Mouse (Mus musculus) left cerebral cortex, adult 2 months (tissue): ENCODE data around the gene Ube2i. TPM values are rescaled to one million over a fixed set of nuclear protein-coding genes. Genes with fewer than 3 reads are reported as not detected.

ENCODE experiments used
- DNase-seq, 2 experiments: peaks; one replicate each; pipeline ENCODE4 v3.0.0; 2021 to 2022; ENCODE audit warnings: low spot score in 2 of 2, mixed read lengths in 1 of 2; ENCODE audit errors: extremely low spot score in 1 of 2
- H3K27ac ChIP-seq: fragments of 200-600 bp; 2 replicates; pipeline ENCODE4 v1.8.1; 2022
- H3K4me3 ChIP-seq: fragments of 200-600 bp; 2 replicates; pipeline ENCODE4 v1.8.1; 2022
- CTCF ChIP-seq: fragments of 200-600 bp; IDR thresholded peaks from 2 replicates; pipeline ENCODE4 v1.8.1; 2022; ENCODE audit warnings: antibody characterized with exemption, mild to moderate bottlenecking, moderate library complexity
- intact Hi-C: fragments of 180-260 bp; cut with DNase I; formaldehyde crosslinking; loops from one replicate; pipeline ENCODE4 v1.15.1; 2025
- long read RNA-seq, 2 experiments: library from polyadenylated mRNA; stranded (forward); transcript quantifications; one replicate each; pipeline ENCODE4 v2.0.0; 2021; ENCODE audit warnings: borderline mapping rate in 2 of 2
- total RNA-seq, 2 experiments: library from RNA; stranded (reverse); gene quantifications; 2 replicates each; pipeline ENCODE4 v1.2.3; 2021

Gene Ube2i
- 100 to 1,000 TPM; 215 to 223 TPM for total RNA-seq
- long read RNA-seq, experiment 1, transcript Ube2i-213 (7 exons, 824 nt), result major isoform, 201 of 279 reads
- long read RNA-seq, experiment 1, transcript Ube2i-208 (8 exons, 1,286 nt), result minor isoform, 13 of 279 reads
- long read RNA-seq, experiment 1, partial matches to known transcripts, result 17 of 279 reads
- long read RNA-seq, experiment 1, other reads (novel, unspliced or antisense), result 39 of 279 reads
- long read RNA-seq, experiment 2, transcript Ube2i-211 (7 exons, 890 nt), result minor isoform, 6 of 238 reads
- long read RNA-seq, experiment 2, transcript Ube2i-208 (8 exons, 1,286 nt), result minor isoform, 7 of 238 reads
- long read RNA-seq, experiment 2, transcript Ube2i-213 (7 exons, 824 nt), result major isoform, 188 of 238 reads
- long read RNA-seq, experiment 2, partial matches to known transcripts, result 13 of 238 reads
- long read RNA-seq, experiment 2, other reads (novel, unspliced or antisense), result 21 of 238 reads

DNA sequence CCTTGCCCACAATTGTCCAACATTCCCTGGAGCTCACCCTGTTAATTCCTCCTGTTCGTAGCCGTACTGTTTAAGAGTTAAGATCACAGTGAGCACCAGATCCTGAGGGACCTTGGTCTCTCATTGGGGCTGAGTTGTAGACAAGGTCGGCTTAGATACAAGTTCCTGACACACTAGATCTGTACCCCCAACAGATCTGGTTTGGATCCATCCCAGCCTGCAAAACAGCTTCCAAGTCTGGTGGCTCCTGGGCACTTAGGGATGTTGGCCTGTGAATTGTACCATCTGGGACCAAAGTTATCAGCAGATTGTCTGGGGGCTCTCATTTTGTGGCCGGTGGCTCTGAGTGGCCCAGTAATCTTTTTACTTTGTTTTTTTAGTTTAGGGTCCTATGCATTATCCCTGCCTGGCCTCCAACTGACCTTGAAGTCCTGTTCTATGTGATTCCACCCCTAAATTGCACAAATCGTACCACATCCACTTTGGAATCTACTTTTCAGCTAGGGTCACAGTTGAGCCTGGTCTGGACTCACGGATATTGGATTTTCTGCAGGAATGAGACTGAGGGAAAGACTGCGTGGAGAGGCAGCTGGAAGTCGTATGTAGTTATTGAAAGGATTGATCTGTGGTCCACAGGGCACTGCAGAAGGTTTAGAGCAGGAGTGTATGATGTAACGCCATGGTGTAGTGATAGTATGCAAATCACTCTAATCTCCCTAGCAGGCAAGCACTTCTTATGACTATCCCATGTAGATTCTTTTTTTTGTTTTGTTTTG is at the start of gene Ube2i:
Gene Ube2i, minus strand, starts transcription at position 52 of the 776 bp plus-strand sequence.
- intact Hi-C loops, result loop anchor here (5.0 kb wide), 2 partner anchors 92 to 157 kb away; partner anchors contain the start of genes BC003965 and Telo2
- TF ChIP-seq CTCF, result no peak
- Histone ChIP-seq H3K27ac (peak within 1 kb of the TSS; percentile 100), H3K4me3 (peak within 1 kb of the TSS; percentile 99)
- no peak for DNase-seq

DNA sequence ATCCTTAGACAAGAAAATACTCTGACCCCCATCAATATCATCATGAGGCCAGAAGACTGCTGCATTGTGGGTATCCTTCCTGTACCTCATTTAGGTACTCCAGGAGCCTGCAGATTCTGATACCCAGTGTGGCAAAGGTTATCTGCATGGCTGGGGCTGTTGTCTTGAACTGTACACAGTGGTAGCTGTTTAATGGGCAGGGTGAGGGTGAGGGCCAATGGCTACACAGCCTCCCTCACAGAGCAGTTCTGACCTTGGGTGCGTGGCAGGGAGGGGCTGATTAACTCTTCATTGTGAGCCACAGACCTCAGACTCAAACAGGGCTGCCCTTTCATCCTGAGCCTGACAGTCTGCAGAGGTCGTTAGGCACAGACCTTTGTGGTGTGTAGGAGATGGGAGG is 48.5 kb upstream of the Ube2i start:
- no peak for TF ChIP-seq CTCF
- intact Hi-C loops, result no loop called here
- no peak overlapping the region for H3K27ac ChIP-seq
- no peak for DNase-seq
- H3K4me3 ChIP-seq, result no peak overlapping the region

- no peak for DNase-seq
- no peak overlapping the region for H3K4me3 ChIP-seq
- H3K27ac ChIP-seq, result no peak overlapping the region
- intact Hi-C loops, result no loop called here
- TF ChIP-seq CTCF, result no peak
These were observed 46.4 kb upstream of the Ube2i start for GRCm38 (mm10) chr17:25320819-25321218.

DNA sequence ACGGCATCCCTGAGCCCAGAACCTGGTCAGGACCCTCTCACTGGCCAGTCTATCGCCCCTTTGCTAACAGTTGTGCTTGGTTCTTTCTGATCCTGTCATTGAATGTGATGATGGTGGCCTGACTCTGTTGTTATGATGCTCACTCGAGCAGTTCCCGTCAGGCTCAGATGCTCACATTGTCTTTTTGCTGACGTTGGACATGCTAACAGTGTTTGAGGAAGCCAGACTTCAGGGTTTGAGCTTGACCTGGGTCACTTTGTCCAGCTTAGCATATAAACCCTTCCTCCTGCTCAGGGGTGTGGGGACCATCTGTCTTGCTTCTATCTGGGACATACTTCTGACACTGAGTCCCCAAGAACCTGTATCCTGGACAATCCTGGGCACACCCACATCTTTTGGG is 43.9 kb upstream of the Ube2i start, which contains the start of gene Prss29:
Gene Prss29, plus strand, starts transcription at position 301 of the 400 bp plus-strand sequence.
- DNase-seq, result no peak
- intact Hi-C loops, result loop anchor here (10.0 kb wide), 1 partner anchor 366 kb away; no protein-coding TSS in a partner anchor
- H3K4me3 ChIP-seq, result no peak within 1 kb of the TSS
- TF ChIP-seq CTCF, result no peak
- no peak within 1 kb of the TSS for H3K27ac ChIP-seq

GRCm38 (mm10) chr17:25308346-25308745 is 33.9 kb upstream of the Ube2i start, which contains the start of gene Prss28:
Gene Prss28, plus strand, starts transcription at chr17:25308646.
- intact Hi-C loops, result no loop called here
- no peak within 1 kb of the TSS for H3K4me3 ChIP-seq
- TF ChIP-seq CTCF, result no peak
- no peak within 1 kb of the TSS for H3K27ac ChIP-seq
- DNase-seq, result no peak

- DNase-seq, result no peak
- no peak within 1 kb of the TSS for H3K27ac ChIP-seq
- no peak for TF ChIP-seq CTCF
- no peak within 1 kb of the TSS for H3K4me3 ChIP-seq
- intact Hi-C loops, result no loop called here
These were observed 23.7 kb upstream of the Ube2i start, which contains the start of gene Prss34 for GRCm38 (mm10) chr17:25298094-25298493. Gene Prss34, plus strand, starts transcription at chr17:25298394.

GRCm38 (mm10) chr17:25294111-25294510 is 19.7 kb upstream of the Ube2i start:
- Histone ChIP-seq H3K27ac (no peak overlapping the region), H3K4me3 (no peak overlapping the region)
- no peak for DNase-seq
- intact Hi-C loops, result no loop called here
- TF ChIP-seq CTCF, result no peak

DNA sequence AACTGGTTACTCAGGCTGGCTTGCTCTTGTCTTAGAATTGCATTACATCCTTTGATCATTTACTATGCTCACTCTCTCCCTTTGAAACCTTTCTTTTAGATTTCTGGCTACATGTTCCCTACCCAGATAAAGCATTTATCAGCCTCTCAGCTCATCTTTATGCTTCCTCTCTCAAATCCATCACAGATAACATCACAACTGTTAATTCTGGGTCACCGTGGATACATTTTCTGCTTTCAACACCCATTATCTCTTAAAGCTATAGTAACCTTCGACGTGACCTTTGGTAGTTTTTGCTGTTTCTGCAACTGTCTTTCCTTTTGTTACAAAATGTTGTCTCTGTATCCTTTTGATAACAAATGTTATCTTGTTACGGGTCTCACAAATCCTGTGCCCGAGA is 19.1 kb upstream of the Ube2i start:
- intact Hi-C loops, result no loop called here
- no peak for DNase-seq
- H3K27ac ChIP-seq, result no peak overlapping the region
- TF ChIP-seq CTCF, result no peak
- no peak overlapping the region for H3K4me3 ChIP-seq

DNA sequence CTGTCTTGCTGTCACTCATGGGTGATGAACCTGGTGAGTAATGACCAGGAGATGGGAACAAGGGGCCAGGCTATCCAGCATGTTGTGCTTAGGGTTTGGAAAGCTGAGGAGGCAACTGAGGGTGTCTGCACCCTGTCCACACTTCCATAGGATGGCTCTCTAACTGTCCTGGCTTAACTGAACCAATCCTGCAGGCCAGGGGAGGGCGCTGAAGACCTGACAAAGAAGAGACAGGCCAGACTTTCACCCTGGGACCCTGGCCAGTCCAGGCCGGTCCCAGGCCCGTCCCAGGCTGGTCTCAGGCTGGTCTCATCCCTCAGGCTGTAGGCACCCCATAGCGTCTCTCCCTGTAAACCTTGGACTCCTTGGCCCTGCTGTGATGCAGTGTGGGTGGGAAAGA is 16.0 kb upstream of the Ube2i start:
- no peak overlapping the region for H3K27ac ChIP-seq
- H3K4me3 ChIP-seq, result no peak overlapping the region
- intact Hi-C loops, result no loop called here
- DNase-seq, result no peak
- no peak for TF ChIP-seq CTCF

DNA sequence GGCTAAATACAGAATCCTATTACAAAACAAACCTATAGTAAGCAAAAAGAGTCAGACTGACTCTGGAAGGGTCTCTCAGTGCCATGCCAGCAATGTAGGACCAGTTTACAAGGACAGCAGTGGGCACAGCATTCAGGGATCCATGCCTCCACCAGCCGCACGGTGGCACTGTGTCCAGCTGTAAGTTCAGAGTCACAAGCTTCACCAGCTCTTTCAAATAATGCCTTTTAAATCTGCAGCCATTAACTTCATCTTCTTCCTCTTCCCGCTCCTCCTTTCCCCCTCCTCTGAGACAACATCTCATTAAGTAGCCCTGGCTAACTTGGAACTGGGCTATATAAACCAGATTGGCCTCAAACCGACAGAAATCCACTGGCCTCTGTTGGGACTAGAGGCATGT is 14.4 kb upstream of the Ube2i start:
- intact Hi-C loops, result loop anchor here (2.0 to 5.0 kb wide), 2 partner anchors 76 to 183 kb away; no protein-coding TSS in a partner anchor
- TF ChIP-seq CTCF, result peak; percentile 81
- H3K4me3 ChIP-seq, result no peak overlapping the region
- no peak overlapping the region for H3K27ac ChIP-seq
- DNase-seq, result peak; percentile 35

DNA sequence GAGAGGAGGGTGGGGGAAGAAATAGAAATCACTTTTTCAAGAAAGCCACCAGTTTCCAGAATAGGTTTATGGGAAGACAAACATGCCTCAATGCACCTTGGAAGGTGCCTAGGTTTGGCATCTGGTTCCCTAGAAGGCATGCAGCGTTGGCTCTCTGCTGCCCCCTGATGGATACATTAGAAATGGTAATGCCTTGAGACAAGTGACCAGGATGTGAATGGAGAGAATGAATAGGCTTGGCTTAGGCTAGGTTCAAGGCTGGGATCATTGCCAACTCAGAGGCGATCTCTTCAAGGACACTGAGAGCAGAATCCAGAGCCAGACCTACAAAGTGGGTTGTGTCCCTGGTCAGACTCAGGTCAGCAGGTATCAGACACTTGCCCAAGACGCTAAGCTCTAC is 10.6 kb upstream of the Ube2i start:
- no peak overlapping the region for H3K4me3 ChIP-seq
- DNase-seq, result peak; percentile 35 to 42
- TF ChIP-seq CTCF, result peak; percentile 93
- intact Hi-C loops, result loop anchor here (5.0 kb wide), 1 partner anchor 187 kb away; no protein-coding TSS in a partner anchor
- no peak overlapping the region for H3K27ac ChIP-seq

DNA sequence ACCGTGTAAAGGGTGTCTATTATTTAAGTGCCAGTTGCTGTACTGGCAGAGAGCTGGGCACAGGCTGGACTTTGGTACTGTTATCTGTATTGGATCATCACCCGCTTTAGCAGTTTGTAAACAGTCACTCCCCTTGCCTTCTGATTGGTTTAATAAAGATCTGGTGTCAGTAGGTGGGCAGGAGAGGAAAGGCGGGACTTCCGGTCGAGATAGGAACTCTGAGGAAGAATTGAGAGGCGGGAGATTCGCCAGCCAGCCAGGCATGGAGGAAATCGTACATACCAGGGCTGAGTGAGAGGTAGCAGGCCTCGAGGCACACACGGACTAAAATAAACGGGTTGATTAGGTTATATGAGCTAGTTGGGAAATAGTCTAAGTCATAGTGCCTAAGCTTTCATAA is 7.7 kb upstream of the Ube2i start:
- intact Hi-C loops, result no loop called here

More for the DNA sequence above, 7.7 kb upstream of the Ube2i start:
- H3K4me3 ChIP-seq, result no peak overlapping the region
- no peak for DNase-seq
- TF ChIP-seq CTCF, result no peak
- no peak overlapping the region for H3K27ac ChIP-seq
